Mouse (Mus musculus) cerebellum, adult 2 months (tissue): ENCODE data around the gene Gm28042.

Experiments used
- CTCF ChIP-seq: fragments of 200-500 bp; IDR thresholded peaks from 2 replicates; pipeline ENCODE4 v1.5.1; 2011; ENCODE audit warnings: low read depth, mild to moderate bottlenecking, control low read depth, low read length, moderate library complexity, borderline replicate concordance; ENCODE audit not compliant: insufficient read depth
- POLR2A ChIP-seq: fragments of 200-500 bp; IDR thresholded peaks from 2 replicates; pipeline ENCODE4 v1.6.1; 2011; ENCODE audit warnings: low read length, control low read depth, borderline replicate concordance; ENCODE audit not compliant: insufficient read depth

DNA sequence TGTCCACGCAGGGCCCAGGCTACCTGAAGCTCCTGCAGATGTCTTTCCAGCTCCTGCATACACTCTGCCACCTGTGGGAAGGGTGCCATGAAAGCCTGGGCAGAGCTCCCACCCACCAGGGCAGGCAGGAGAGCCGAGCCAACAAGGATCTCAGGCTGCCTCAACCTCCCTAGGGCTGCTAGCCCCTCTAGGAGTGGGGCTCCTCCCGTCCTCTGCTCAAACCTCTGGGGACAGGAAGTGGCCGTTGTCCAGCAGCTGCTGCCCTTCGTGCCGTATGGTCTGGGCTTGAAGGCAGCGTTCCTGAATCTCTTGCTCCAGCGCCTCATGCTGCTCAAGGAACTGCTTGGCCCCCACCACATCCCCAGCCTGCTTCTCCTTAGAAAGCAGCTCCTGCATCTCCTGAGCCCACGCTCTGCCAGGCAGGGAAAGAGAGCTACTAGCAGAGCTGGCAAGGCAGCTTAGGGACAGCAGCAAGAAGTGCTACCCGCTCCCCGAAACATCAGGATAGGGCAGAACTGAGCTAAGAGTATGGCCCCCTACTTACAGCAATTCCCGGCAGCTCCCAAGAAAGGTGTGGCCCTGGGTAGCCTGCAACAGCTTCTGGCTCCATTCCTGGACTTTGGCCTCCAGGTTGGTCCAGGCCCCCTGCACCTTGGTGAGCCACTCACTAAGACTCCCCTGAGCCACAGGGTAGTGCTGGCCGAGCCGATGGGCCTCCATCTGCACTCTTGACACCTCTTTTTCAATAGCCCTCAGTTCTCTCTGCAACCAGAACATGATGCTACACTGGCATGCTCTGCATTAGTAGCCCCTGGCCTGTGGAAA, 19.4 kb downstream of the Gm28042 start:
- TF ChIP-seq CTCF (no peak), POLR2A (no peak)
